Mouse (Mus musculus): ENCODE measurements around the gene Tnp1. TPM values are rescaled to one million over a fixed set of nuclear protein-coding genes. Genes with fewer than 3 reads are reported as not detected.

Gene Tnp1
- polyA plus RNA-seq, 1 experiment, result 6,395 TPM

DNA sequence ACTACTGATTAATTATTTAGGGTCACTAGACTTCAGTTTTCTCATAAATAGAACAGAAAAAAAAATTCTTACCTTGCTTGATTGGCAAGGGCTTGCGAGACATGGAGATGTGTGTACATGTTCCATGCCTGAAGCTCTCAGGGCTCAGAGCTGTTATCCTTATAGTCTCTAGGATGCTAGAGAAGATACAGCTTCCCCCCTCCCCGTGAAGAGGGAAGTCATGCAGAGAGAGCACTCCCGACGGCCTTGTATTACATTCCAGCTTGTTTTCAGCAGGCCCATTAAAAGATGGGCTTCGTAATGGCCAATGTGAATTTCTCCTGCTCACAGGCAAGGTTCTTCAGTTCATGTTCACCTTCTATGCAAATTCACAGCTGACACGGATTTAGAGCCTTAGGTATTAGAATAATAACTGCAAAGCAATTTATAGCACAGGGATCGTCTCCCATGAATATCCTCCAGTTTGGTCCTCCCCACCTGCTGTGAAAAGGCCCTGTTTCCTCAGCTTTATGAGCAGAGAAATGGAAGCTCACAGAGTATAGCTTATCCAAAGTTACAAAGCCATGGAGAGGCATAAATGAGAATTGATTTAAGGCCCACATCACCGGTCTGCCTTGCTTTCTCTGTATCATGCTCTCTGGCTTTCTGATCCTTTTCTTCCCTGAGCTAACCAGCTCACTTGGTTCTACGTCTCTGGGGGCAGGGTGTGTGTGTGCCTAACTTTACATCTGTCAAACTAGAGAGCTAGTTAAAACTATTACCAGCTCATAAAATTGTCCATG, 38.0 kb upstream of the Tnp1 start:
- Histone ChIP-seq H3K4me1 (ENCODE audit: control insufficient read depth, insufficient read depth, low read length) (peaks cover 5% of the 10 kb centered on the region), H3K27ac (ENCODE audit: control insufficient read depth, insufficient read depth, low read depth, low read length) (no peak overlapping the region), H3K36me3 (ENCODE audit: control insufficient read depth, insufficient read depth, low read length) (no peaks in the 10 kb centered on the region), H3K27me3 (ENCODE audit: control insufficient read depth, insufficient read depth, low read length) (no peaks in the 10 kb centered on the region), H3K4me3 (ENCODE audit: control insufficient read depth, low read depth, low read length) (no peak overlapping the region)
- TF ChIP-seq CTCF (IDR thresholded peaks at IDR 0.05; ENCODE audit: control insufficient read depth, insufficient read depth, insufficient replicate concordance, low read depth, low read length) (no peak), POLR2A (IDR thresholded peaks at IDR 0.05; ENCODE audit: control insufficient read depth, low read depth, low read length) (no peak)

DNA sequence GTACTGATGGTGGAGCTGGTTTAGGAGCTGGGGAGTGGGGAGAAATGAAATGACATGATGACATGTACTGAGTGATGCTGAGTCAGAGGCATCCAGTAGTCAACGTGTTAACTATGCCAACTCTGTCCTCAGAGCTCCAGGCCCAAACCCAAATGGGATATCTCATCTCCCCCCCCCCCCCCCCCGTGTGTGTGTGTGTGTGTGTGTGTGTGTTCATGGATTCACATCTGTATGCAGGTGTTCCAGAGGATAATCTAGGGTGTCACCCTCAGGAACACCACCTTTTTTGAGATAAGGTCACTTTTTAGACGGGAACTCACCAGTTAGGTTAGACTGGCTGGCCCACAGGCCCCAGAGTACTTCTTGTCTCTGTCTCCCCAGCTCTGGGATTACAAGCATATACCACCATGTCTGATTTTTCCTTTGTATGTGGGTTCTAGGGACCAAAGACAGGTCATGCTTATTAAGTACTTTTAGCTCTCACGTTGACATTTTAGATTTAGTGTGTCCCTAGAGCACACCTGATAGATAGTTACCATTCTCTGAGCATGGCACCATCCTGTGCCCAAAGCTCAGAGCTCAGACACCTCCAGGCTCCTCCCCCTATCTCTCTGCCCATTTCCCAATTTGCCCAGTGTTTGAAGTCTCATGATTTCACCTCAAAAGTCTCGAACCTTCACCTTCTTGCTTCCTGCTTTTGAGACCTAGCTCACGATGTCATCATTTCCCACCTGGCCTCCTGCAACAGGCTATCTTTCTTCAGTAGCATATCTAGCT, 31.4 kb upstream of the Tnp1 start:
- Histone ChIP-seq H3K27me3 (ENCODE audit: control insufficient read depth, insufficient read depth, low read length) (no peaks in the 10 kb centered on the region), H3K4me1 (ENCODE audit: control insufficient read depth, insufficient read depth, low read length) (peaks cover 2% of the 10 kb centered on the region), H3K27ac (ENCODE audit: control insufficient read depth, insufficient read depth, low read depth, low read length) (no peak overlapping the region), H3K36me3 (ENCODE audit: control insufficient read depth, insufficient read depth, low read length) (no peaks in the 10 kb centered on the region), H3K4me3 (ENCODE audit: control insufficient read depth, low read depth, low read length) (no peak overlapping the region)
- no peak for TF ChIP-seq CTCF (IDR thresholded peaks at IDR 0.05; ENCODE audit: control insufficient read depth, insufficient read depth, insufficient replicate concordance, low read depth, low read length)
- no peak for TF ChIP-seq POLR2A (IDR thresholded peaks at IDR 0.05; ENCODE audit: control insufficient read depth, low read depth, low read length)

DNA sequence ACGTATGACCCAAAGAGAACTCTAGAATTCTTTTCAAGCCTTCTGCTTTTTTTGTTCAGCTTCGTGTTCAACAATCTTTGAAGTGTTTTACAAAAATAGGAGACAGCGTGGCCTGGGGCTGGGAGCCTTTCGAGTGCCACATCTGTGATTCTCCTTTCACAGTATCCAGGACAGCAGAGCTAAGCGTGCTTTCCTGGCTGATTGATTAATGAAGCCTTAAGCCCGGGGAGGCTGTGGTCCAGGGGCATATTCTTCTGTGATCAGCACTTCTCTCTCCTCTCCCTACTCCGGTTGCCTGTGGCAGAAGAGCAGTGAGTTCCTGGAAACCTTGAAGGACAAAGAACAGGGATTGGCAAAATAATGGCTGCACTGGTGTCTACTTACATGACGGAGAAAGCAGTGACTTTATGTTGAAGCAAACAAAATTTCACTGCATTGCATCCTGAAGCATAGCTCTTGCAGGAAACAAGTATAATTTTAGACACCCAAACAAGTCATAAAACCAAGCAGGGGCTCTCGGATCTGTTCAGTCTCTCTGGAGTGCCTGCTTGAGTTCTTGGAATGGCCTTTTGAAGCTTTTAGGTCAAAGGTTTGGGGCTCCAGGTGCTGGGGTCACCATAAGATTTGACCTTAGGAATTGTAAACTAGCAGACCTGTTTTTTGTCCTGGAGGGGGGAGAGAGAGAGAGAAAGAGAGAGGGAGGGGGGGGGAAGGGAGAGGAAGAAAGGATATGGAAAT, 30.4 kb upstream of the Tnp1 start:
- H3K36me3 ChIP-seq (ENCODE audit: control insufficient read depth, insufficient read depth, low read length), result no peaks in the 10 kb centered on the region
- no peaks in the 10 kb centered on the region for H3K27me3 ChIP-seq (ENCODE audit: control insufficient read depth, insufficient read depth, low read length)
- H3K4me3 ChIP-seq (ENCODE audit: control insufficient read depth, low read depth, low read length), result no peak overlapping the region
- TF ChIP-seq POLR2A (IDR thresholded peaks at IDR 0.05; ENCODE audit: control insufficient read depth, low read depth, low read length), result no peak
- TF ChIP-seq CTCF (IDR thresholded peaks at IDR 0.05; ENCODE audit: control insufficient read depth, insufficient read depth, insufficient replicate concordance, low read depth, low read length), result no peak
- H3K27ac ChIP-seq (ENCODE audit: control insufficient read depth, insufficient read depth, low read depth, low read length), result no peak overlapping the region
- H3K4me1 ChIP-seq (ENCODE audit: control insufficient read depth, insufficient read depth, low read length), result no peaks in the 10 kb centered on the region

GRCm38 (mm10) chr1:73043671-73044070, 28.0 kb upstream of the Tnp1 start:
- H3K4me1 ChIP-seq (ENCODE audit: control insufficient read depth, insufficient read depth, low read length), result no peaks in the 10 kb centered on the region; the same call in 1 of the 2 replicates
- H3K4me3 ChIP-seq (ENCODE audit: control insufficient read depth, low read depth, low read length), result no peak overlapping the region
- no peak overlapping the region for H3K27ac ChIP-seq (ENCODE audit: control insufficient read depth, insufficient read depth, low read depth, low read length)
- no peaks in the 10 kb centered on the region for H3K36me3 ChIP-seq (ENCODE audit: control insufficient read depth, insufficient read depth, low read length)
- no peak for TF ChIP-seq CTCF (IDR thresholded peaks at IDR 0.05; ENCODE audit: control insufficient read depth, insufficient read depth, insufficient replicate concordance, low read depth, low read length)
- no peak for TF ChIP-seq POLR2A (IDR thresholded peaks at IDR 0.05; ENCODE audit: control insufficient read depth, low read depth, low read length)
- no peaks in the 10 kb centered on the region for H3K27me3 ChIP-seq (ENCODE audit: control insufficient read depth, insufficient read depth, low read length)

DNA sequence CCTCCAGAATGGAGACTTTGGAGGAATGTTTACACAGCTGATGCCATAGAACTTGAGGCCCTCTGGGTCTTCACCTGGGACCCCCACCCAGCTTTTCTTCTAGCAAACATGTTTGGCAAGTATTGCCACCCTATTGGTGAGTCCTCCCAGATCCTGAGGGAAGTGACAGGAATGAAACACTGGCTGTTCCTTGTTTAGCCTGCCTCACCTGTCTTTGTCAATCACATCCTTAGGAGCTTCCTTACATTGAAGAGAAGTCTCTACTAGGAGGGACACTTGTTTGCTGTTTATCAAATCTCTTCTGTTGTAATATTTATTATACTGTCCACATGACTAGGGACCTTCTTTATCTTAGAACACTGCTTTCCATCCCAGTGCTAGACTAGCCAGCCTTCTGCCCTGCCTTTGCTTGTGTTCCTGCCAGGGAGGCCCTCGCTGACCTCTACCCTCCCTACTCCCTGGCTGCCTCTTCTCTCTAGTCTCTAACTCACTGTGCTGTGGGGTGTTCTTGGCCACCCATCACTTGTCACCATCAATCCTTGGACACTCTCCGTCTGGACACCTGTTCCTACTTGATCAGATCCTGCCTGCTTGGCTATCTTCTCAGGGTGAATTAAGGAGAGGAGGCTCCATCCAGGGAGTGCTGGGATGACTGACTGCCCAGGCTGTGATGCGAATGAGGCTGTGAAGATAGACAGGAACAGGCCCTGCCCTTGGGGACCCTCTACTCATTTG, 25.1 kb upstream of the Tnp1 start:
- TF ChIP-seq POLR2A (IDR thresholded peaks at IDR 0.05; ENCODE audit: control insufficient read depth, low read depth, low read length) (no peak), CTCF (IDR thresholded peaks at IDR 0.05; ENCODE audit: control insufficient read depth, insufficient read depth, insufficient replicate concordance, low read depth, low read length) (no peak)
- Histone ChIP-seq H3K4me1 (ENCODE audit: control insufficient read depth, insufficient read depth, low read length) (no peaks in the 10 kb centered on the region; the same call in 1 of the 2 replicates), H3K27ac (ENCODE audit: control insufficient read depth, insufficient read depth, low read depth, low read length) (no peak overlapping the region), H3K36me3 (ENCODE audit: control insufficient read depth, insufficient read depth, low read length) (no peaks in the 10 kb centered on the region), H3K27me3 (ENCODE audit: control insufficient read depth, insufficient read depth, low read length) (no peaks in the 10 kb centered on the region), H3K4me3 (ENCODE audit: control insufficient read depth, low read depth, low read length) (no peak overlapping the region)

GRCm38 (mm10) chr1:73038532-73038931, 22.8 kb upstream of the Tnp1 start:
- H3K27me3 ChIP-seq (ENCODE audit: control insufficient read depth, insufficient read depth, low read length), result no peaks in the 10 kb centered on the region
- no peak for TF ChIP-seq CTCF (IDR thresholded peaks at IDR 0.05; ENCODE audit: control insufficient read depth, insufficient read depth, insufficient replicate concordance, low read depth, low read length)
- TF ChIP-seq POLR2A (IDR thresholded peaks at IDR 0.05; ENCODE audit: control insufficient read depth, low read depth, low read length), result no peak
- no peak overlapping the region for H3K27ac ChIP-seq (ENCODE audit: control insufficient read depth, insufficient read depth, low read depth, low read length)
- no peaks in the 10 kb centered on the region; the same call in 1 of the 2 replicates for H3K4me1 ChIP-seq (ENCODE audit: control insufficient read depth, insufficient read depth, low read length)
- H3K36me3 ChIP-seq (ENCODE audit: control insufficient read depth, insufficient read depth, low read length), result no peaks in the 10 kb centered on the region
- no peak overlapping the region for H3K4me3 ChIP-seq (ENCODE audit: control insufficient read depth, low read depth, low read length)

All from testis, adult 2 months (tissue).